Comparison of ENCODE assay signal across 8 mouse cellular contexts in the genomic region with DNA sequence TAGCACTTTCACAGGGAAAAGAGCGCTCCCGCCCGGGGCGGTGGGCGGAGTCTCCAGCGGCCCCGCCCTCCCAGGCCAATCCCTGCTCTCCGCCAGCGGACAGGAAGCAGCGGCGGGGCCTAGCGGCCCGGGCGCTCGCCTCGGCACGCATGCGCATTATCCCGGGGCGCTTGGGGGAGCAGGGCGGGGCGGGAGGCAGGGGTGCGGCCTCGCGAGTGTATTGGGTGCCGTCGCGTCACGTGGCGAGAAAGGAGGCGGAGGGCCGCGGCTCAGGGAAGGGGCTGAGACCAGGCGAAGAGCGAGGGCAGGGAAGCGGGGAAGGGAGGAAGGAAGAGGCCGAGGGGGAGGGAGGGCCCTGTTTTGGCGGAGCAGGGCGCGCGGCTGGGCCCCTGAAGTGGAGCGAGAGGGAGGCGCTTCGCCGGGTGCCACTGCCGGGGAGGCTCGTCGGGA. TPM values are rescaled to one million over a fixed set of nuclear protein-coding genes. Genes with fewer than 3 reads are reported as not detected.
A peak's percentile ranks its signal among the peaks of the same experiment; 100 is the strongest.
DNase-seq lines count a peak whose midpoint lies in the region; ATAC-seq and TF ChIP-seq lines count a peak whose summit lies in the region.

A gene (plus strand): TSS at position 316 of the 450 bp plus-strand sequence.

- WGBS in forebrain, embryonic 10.5 days: under 1% methylated on average over 44 of the region's 48 CpGs
- WGBS in heart, embryonic 15.5 days: under 1% methylated on average over 46 of the region's 48 CpGs
- under 1% methylated on average over 47 of the region's 48 CpGs for WGBS in liver, embryonic 14.5 days (ENCODE audit: insufficient replicate concordance)
- WGBS in neural tube, embryonic 11.5 days: under 1% methylated on average over 42 of the region's 48 CpGs
- WGBS in stomach, postnatal 0 days: 0% methylated on average over 36 of the region's 48 CpGs

- TF ChIP-seq CTCF in liver, embryonic 14.5 days (IDR thresholded peaks at IDR 0.05; ENCODE audit: low read depth): 0 out of 2 replicates have a peak, but pooled peaks have one; percentile 6
- TF ChIP-seq CTCF in stomach, postnatal 0 days (IDR thresholded peaks at IDR 0.05; ENCODE audit: low read depth): no peak

- DNase-seq in c-Kit-negative CD71-positive TER-119-positive erythroid progenitor cells, embryonic 14.5 days (ENCODE audit: low read depth, low spot score): peak; percentile 97
- peak; percentile 99 for DNase-seq in forebrain, embryonic 10.5 days (ENCODE audit: extremely low spot score, low spot score)
- peak; percentile 97 to 100 for DNase-seq in kidney, postnatal 25 days
- DNase-seq in liver, embryonic 14.5 days (ENCODE audit: low read depth in 3 of 3, low spot score in 3 of 3): peak; percentile 97
- peak; percentile 100 for DNase-seq in neural tube, embryonic 11.5 days (ENCODE audit: low spot score)
- DNase-seq in stomach, postnatal 0 days (ENCODE audit: low spot score): peak; percentile 100

- peak within 1 kb of the TSS; percentile 97 for H3K4me3 ChIP-seq in forebrain, embryonic 10.5 days
- H3K4me3 ChIP-seq in heart, embryonic 15.5 days: peak within 1 kb of the TSS; percentile 77
- H3K4me3 ChIP-seq in liver, embryonic 14.5 days (ENCODE audit: insufficient read depth in 1 of 2, low read depth in 2 of 2, low read length in 2 of 2): peak within 1 kb of the TSS; percentile 84 to 85
- H3K4me3 ChIP-seq in neural tube, embryonic 11.5 days (ENCODE audit: low read depth, low read length): peak within 1 kb of the TSS; percentile 93
- peak within 1 kb of the TSS; percentile 91 for H3K4me3 ChIP-seq in stomach, postnatal 0 days (ENCODE audit: low read depth, low read length)

- no peaks in the 10 kb centered on the region for H3K27me3 ChIP-seq in forebrain, embryonic 10.5 days (ENCODE audit: poor library complexity, severe bottlenecking)
- H3K27me3 ChIP-seq in heart, embryonic 15.5 days: no peaks in the 10 kb centered on the region
- no peaks in the 10 kb centered on the region for H3K27me3 ChIP-seq in liver, embryonic 14.5 days (ENCODE audit: control insufficient read depth, insufficient read depth, low read length)
- H3K27me3 ChIP-seq in neural tube, embryonic 11.5 days (ENCODE audit: control insufficient read depth, insufficient read depth, low read length): no peaks in the 10 kb centered on the region
- H3K27me3 ChIP-seq in stomach, postnatal 0 days (ENCODE audit: control insufficient read depth, insufficient read depth, low read length): no peaks in the 10 kb centered on the region

- peak within 1 kb of the TSS; percentile 77 for H3K4me2 ChIP-seq in heart, embryonic 15.5 days
- H3K4me2 ChIP-seq in liver, embryonic 14.5 days (ENCODE audit: low read depth): peak within 1 kb of the TSS; percentile 86
- peak within 1 kb of the TSS; percentile 65 for H3K4me2 ChIP-seq in neural tube, embryonic 11.5 days (ENCODE audit: low read depth)
- peak within 1 kb of the TSS; percentile 71 for H3K4me2 ChIP-seq in stomach, postnatal 0 days (replicated peaks; ENCODE audit: low read depth)

- peak within 1 kb of the TSS; percentile 97 for H3K27ac ChIP-seq in forebrain, embryonic 10.5 days
- H3K27ac ChIP-seq in heart, embryonic 15.5 days: peak within 1 kb of the TSS; percentile 98
- H3K27ac ChIP-seq in liver, embryonic 14.5 days: peak within 1 kb of the TSS; percentile 70
- H3K27ac ChIP-seq in neural tube, embryonic 11.5 days (ENCODE audit: low read depth, low read length): peak within 1 kb of the TSS; percentile 98
- peak within 1 kb of the TSS; percentile 98 for H3K27ac ChIP-seq in stomach, postnatal 0 days (replicated peaks)

- H3K4me1 ChIP-seq in forebrain, embryonic 10.5 days: peaks cover 28% of the 10 kb centered on the region
- peaks cover 26% of the 10 kb centered on the region for H3K4me1 ChIP-seq in heart, embryonic 15.5 days (replicated peaks)
- H3K4me1 ChIP-seq in liver, embryonic 14.5 days (replicated peaks; ENCODE audit: control insufficient read depth in 2 of 2, insufficient read depth in 2 of 2, low read length in 1 of 2): peaks cover 26 to 32% of the 10 kb centered on the region in 2 experiments
- peaks cover 7% of the 10 kb centered on the region for H3K4me1 ChIP-seq in neural tube, embryonic 11.5 days (ENCODE audit: control insufficient read depth, insufficient read depth, low read length)
- no peaks in the 10 kb centered on the region for H3K4me1 ChIP-seq in stomach, postnatal 0 days (replicated peaks; ENCODE audit: control insufficient read depth, insufficient read depth)

- ATAC-seq in CD4-positive, CD25-positive, alpha-beta regulatory T cell, adult 4 months: peak; percentile 94
- peak; percentile 100 for ATAC-seq in heart, embryonic 15.5 days (replicated peaks; ENCODE audit: insufficient number of reproducible peaks, insufficient read depth, low FRiP score, low read depth)
- peak; percentile 97 for ATAC-seq in liver, embryonic 14.5 days (ENCODE audit: insufficient read depth)
- peak; percentile 99 for ATAC-seq in neural tube, embryonic 11.5 days (ENCODE audit: insufficient read depth, low FRiP score, low TSS enrichment)
- peak; percentile 100 for ATAC-seq in stomach, postnatal 0 days (ENCODE audit: low FRiP score, low TSS enrichment)

- H3K36me3 ChIP-seq in forebrain, embryonic 10.5 days (replicated peaks): no peaks in the 10 kb centered on the region
- H3K36me3 ChIP-seq in heart, embryonic 15.5 days: no peaks in the 10 kb centered on the region
- H3K36me3 ChIP-seq in liver, embryonic 14.5 days (replicated peaks; ENCODE audit: control insufficient read depth, insufficient read depth, low read depth): no peaks in the 10 kb centered on the region; the same call in 1 of the 2 replicates
- H3K36me3 ChIP-seq in neural tube, embryonic 11.5 days (ENCODE audit: control insufficient read depth, insufficient read depth, low read length): no peaks in the 10 kb centered on the region
- H3K36me3 ChIP-seq in stomach, postnatal 0 days (ENCODE audit: control insufficient read depth, insufficient read depth, low read length): no peaks in the 10 kb centered on the region

- H3K9me3 ChIP-seq in forebrain, embryonic 10.5 days: no peaks in the 10 kb centered on the region
- H3K9me3 ChIP-seq in heart, embryonic 15.5 days (replicated peaks): no peaks in the 10 kb centered on the region
- no peaks in the 10 kb centered on the region for H3K9me3 ChIP-seq in liver, embryonic 14.5 days (ENCODE audit: control insufficient read depth, low read length)
- no peaks in the 10 kb centered on the region for H3K9me3 ChIP-seq in neural tube, embryonic 11.5 days (ENCODE audit: control insufficient read depth, low read length)
- no peaks in the 10 kb centered on the region for H3K9me3 ChIP-seq in stomach, postnatal 0 days (ENCODE audit: control insufficient read depth, low read length)

- H3K9ac ChIP-seq in heart, embryonic 15.5 days: peak within 1 kb of the TSS; percentile 95
- H3K9ac ChIP-seq in liver, embryonic 14.5 days (replicated peaks): peak within 1 kb of the TSS; percentile 95
- peak within 1 kb of the TSS; percentile 97 for H3K9ac ChIP-seq in neural tube, embryonic 11.5 days (ENCODE audit: low read length)
- H3K9ac ChIP-seq in stomach, postnatal 0 days (ENCODE audit: low read length): peak within 1 kb of the TSS; percentile 98

- peak; percentile 64; the same call in 1 of the 2 replicates for TF ChIP-seq EP300 in liver, embryonic 14.5 days (IDR thresholded peaks at IDR 0.05; ENCODE audit: low read depth)
- TF ChIP-seq EP300 in stomach, postnatal 0 days (optimal IDR thresholded peaks at IDR 0.05): no peak

RNA-seq across cellular contexts. Expression of the gene that starts here (rescaled TPM):
- polyA plus RNA-seq in CD4-positive, CD25-positive, alpha-beta regulatory T cell, adult 4 months (2017; shearing (Covaris generic)): 10 to 100 TPM; 62.4 to 65.8 TPM
- polyA plus RNA-seq in forebrain, embryonic 10.5 days (2016; fragmentation: Nextera tagmentation; extraction: Ambion mirVana): 60.6 and 63.5 TPM in 2 replicates
- 61.3 and 62.8 TPM in 2 replicates for polyA plus RNA-seq in heart, embryonic 15.5 days (2015; fragmentation: Nextera tagmentation; extraction: Ambion mirVana)
- 27.6 and 37.2 TPM in 2 replicates for polyA plus RNA-seq in liver, embryonic 14.5 days (2012; rRNA removed)
- 55.2 and 61.5 TPM in 2 replicates for polyA plus RNA-seq in liver, embryonic 14.5 days (2014; fragmentation: Nextera tagmentation; extraction: Ambion mirVana)
- polyA plus RNA-seq in neural tube, embryonic 11.5 days (2014; fragmentation: Nextera tagmentation; extraction: Ambion mirVana): 64.7 and 67.8 TPM in 2 replicates
- polyA plus RNA-seq in stomach, postnatal 0 days (2015; fragmentation: Nextera tagmentation; extraction: Ambion mirVana): 48.1 and 48.2 TPM in 2 replicates

Comparison
In these comparisons a context has a peak if more than half of its experiments do, and no peak if none do; other contexts are left out.
1. Peak in every context shown above with its lines: DNase-seq, ATAC-seq, H3K4me3 ChIP-seq and H3K27ac ChIP-seq.